35 mouse cellular contexts compared by ENCODE assay signal in the genomic region with DNA sequence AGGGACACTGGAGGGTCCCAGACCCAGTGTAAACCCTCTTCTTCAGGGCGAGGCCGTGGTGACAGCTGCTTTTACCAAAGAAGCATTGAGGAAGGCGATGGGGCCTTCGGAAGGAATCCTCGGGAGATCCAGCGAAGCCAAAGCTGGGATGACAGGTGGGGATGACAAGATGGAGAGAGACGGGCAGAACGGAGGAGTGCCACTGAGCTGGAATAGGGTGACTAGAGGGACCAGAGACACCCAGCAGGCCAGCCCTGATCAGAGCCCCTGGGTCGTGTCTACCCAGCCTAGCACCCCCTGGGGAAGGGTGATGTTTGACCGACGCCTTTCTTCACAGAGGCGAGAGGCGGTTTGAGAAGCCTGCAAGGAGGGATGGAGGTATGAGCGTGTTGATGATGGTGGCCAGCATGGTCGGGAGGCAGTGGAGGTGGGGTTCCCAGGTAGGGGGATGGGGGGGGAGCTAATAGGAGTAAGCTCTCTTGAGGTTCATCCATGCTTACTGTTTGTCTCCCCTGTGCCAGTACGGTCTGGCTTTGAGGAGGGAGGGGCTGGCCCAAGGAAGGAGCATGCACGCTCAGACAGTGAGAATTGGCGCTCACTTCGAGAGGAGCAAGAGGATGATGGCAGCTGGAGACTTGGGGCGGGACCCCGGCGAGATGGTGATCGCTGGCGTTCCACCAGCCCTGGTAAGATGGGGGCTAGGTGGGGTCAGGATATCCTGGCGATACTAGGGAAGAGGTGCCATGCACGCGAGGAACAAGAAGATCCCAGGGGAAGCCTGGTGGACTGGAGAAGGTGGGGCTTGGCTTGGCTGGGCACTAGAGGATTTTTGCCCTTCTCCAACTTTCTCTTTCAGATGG. TPM values are rescaled to one million over a fixed set of nuclear protein-coding genes. Genes with fewer than 3 reads are reported as not detected.
DNase-seq lines count a peak whose midpoint lies in the region; ATAC-seq and TF ChIP-seq lines count a peak whose summit lies in the region.
"Had no signal": no experiment of that assay in that cellular context is flagged by ENCODE, and none has a peak within 500 bp of the region (broad histone marks: within the 10 kb centered on the region; RNA-seq: fewer than 3 reads in every experiment).

No protein-coding gene starts in this region.

- no peak for ATAC-seq in lung, postnatal 0 days
- ATAC-seq in stomach, postnatal 0 days (ENCODE audit: low FRiP score, low TSS enrichment) = no peak
- ATAC-seq in erythroid progenitor cell, adult 5-6 weeks (replicated peaks; ENCODE audit: low FRiP score, poor library complexity, severe bottlenecking) = no peak
- ATAC-seq: forebrain, embryonic 13.5 days; forebrain, embryonic 16.5 days had no signal

- no peak overlapping the region for H3K4me3 ChIP-seq in lung, postnatal 0 days (ENCODE audit: low read depth, low read length)
- no peak overlapping the region for H3K4me3 ChIP-seq in stomach, postnatal 0 days (ENCODE audit: low read depth, low read length)
- H3K4me3 ChIP-seq: embryonic facial prominence, embryonic 10.5 days; embryonic facial prominence, embryonic 13.5 days; erythroblast, embryonic 14.5 days; forebrain, embryonic 10.5 days; forebrain, embryonic 13.5 days; heart, embryonic 10.5 days; hindbrain, embryonic 13.5 days had no signal

- no peak overlapping the region for H3K9ac ChIP-seq in lung, postnatal 0 days (replicated peaks; ENCODE audit: low read depth)
- no peak overlapping the region for H3K9ac ChIP-seq in stomach, postnatal 0 days (ENCODE audit: low read length)
- H3K9ac ChIP-seq: embryonic facial prominence, embryonic 13.5 days; forebrain, embryonic 13.5 days; hindbrain, embryonic 13.5 days had no signal

- no peaks in the 10 kb centered on the region for H3K4me1 ChIP-seq in lung, postnatal 0 days (ENCODE audit: insufficient read depth, low read depth, low read length)
- no peaks in the 10 kb centered on the region for H3K4me1 ChIP-seq in stomach, postnatal 0 days (replicated peaks; ENCODE audit: control insufficient read depth, insufficient read depth)

- DNase-seq in heart, adult 11 months = peak; percentile 92
- DNase-seq in heart, adult 9 months (ENCODE audit: low spot score in 2 of 2) = no peak
- peak; percentile 5 for DNase-seq in lung, postnatal 0 days (ENCODE audit: low spot score)
- no peak for DNase-seq in lung, postnatal 4 days
- DNase-seq in thymus, postnatal 4 days = peak; percentile 5
- DNase-seq in thymus, postnatal 25 days = no peak
- DNase-seq in stomach, postnatal 0 days (ENCODE audit: low spot score) = peak; percentile 12
- DNase-seq: adrenal gland, adult 8-10 months; adrenal gland, postnatal 25 days; cerebellum, adult 11-12 months; cerebellum, adult 8-10 months; cerebellum, postnatal 10 days; cerebellum, postnatal 36 days; embryo, embryonic 11 days; gastrocnemius, postnatal 10 days; gastrocnemius, postnatal 36 days had no signal

- no peaks in the 10 kb centered on the region for H3K9me3 ChIP-seq in lung, postnatal 0 days (ENCODE audit: low read length)
- no peaks in the 10 kb centered on the region for H3K9me3 ChIP-seq in stomach, postnatal 0 days (ENCODE audit: control insufficient read depth, low read length)
- H3K9me3 ChIP-seq: embryonic facial prominence, embryonic 10.5 days; embryonic facial prominence, embryonic 13.5 days; forebrain, embryonic 10.5 days; forebrain, embryonic 13.5 days; heart, embryonic 10.5 days; hindbrain, embryonic 13.5 days had no signal

- TF ChIP-seq EP300 in lung, postnatal 0 days (IDR thresholded peaks at IDR 0.05) = no peak
- TF ChIP-seq EP300 in stomach, postnatal 0 days (optimal IDR thresholded peaks at IDR 0.05) = no peak

- no peak overlapping the region for H3K27ac ChIP-seq in lung, postnatal 0 days (ENCODE audit: low read length)
- no peak overlapping the region for H3K27ac ChIP-seq in stomach, postnatal 0 days (replicated peaks)
- H3K27ac ChIP-seq: embryonic facial prominence, embryonic 10.5 days; embryonic facial prominence, embryonic 13.5 days; forebrain, embryonic 10.5 days; forebrain, embryonic 13.5 days; heart, embryonic 10.5 days; hindbrain, embryonic 13.5 days had no signal

- WGBS in lung, postnatal 0 days = 90% methylated on average over 27 of the region's 27 CpGs
- WGBS in stomach, postnatal 0 days = 89% methylated on average over 27 of the region's 27 CpGs

- no peak for TF ChIP-seq CTCF in lung, postnatal 0 days (IDR thresholded peaks at IDR 0.05)
- no peak for TF ChIP-seq CTCF in stomach, postnatal 0 days (IDR thresholded peaks at IDR 0.05; ENCODE audit: low read depth)

- H3K4me2 ChIP-seq in lung, postnatal 0 days (replicated peaks; ENCODE audit: low read depth, low read length) = no peak overlapping the region
- no peak overlapping the region for H3K4me2 ChIP-seq in stomach, postnatal 0 days (replicated peaks; ENCODE audit: low read depth)
- H3K4me2 ChIP-seq: embryonic facial prominence, embryonic 13.5 days; forebrain, embryonic 13.5 days; hindbrain, embryonic 13.5 days had no signal

- peaks cover 46% of the 10 kb centered on the region for H3K36me3 ChIP-seq in lung, postnatal 0 days (ENCODE audit: insufficient read depth, low read length)
- H3K36me3 ChIP-seq in stomach, postnatal 0 days (ENCODE audit: control insufficient read depth, insufficient read depth, low read length) = peaks cover 52% of the 10 kb centered on the region

- H3K27me3 ChIP-seq in lung, postnatal 0 days (replicated peaks; ENCODE audit: insufficient read depth, low read length) = no peaks in the 10 kb centered on the region
- H3K27me3 ChIP-seq in stomach, postnatal 0 days (ENCODE audit: control insufficient read depth, insufficient read depth, low read length) = no peaks in the 10 kb centered on the region
- H3K27me3 ChIP-seq: embryonic facial prominence, embryonic 13.5 days; forebrain, embryonic 13.5 days; hindbrain, embryonic 13.5 days had no signal

RNA-seq across cellular contexts. Expression of a gene that starts 1.6 kb away (rescaled TPM):
- 10.6 and 12.4 TPM in 2 replicates for polyA plus RNA-seq in lung, postnatal 0 days (2015; fragmentation: Nextera tagmentation; extraction: Ambion mirVana)
- polyA plus RNA-seq in stomach, postnatal 0 days (2015; fragmentation: Nextera tagmentation; extraction: Ambion mirVana) = 5.2 and 6.0 TPM in 2 replicates
- total RNA-seq in erythroid progenitor cell, adult 5-6 weeks (2015; ENCODE audit: low replicate concordance) = 5.4 and 5.8 TPM in 2 replicates
- 8.1 and 11.2 TPM in 2 replicates for total RNA-seq in erythroid progenitor cell, adult 5-6 weeks (2017; ENCODE audit: low replicate concordance)

RNA-seq across cellular contexts. Expression of a gene that starts 13.1 kb away (rescaled TPM):
- not detected in 2 replicates for polyA plus RNA-seq in lung, postnatal 0 days (2015; fragmentation: Nextera tagmentation; extraction: Ambion mirVana)
- polyA plus RNA-seq in stomach, postnatal 0 days (2015; fragmentation: Nextera tagmentation; extraction: Ambion mirVana) = not detected in 2 replicates
- not detected in 2 replicates for total RNA-seq in erythroid progenitor cell, adult 5-6 weeks (2015; ENCODE audit: low replicate concordance)
- not detected in 2 replicates for total RNA-seq in erythroid progenitor cell, adult 5-6 weeks (2017; ENCODE audit: low replicate concordance)
- total RNA-seq: adrenal gland, adult 8-10 months; adrenal gland, postnatal 25 days; gastrocnemius, adult 18-20 months; gastrocnemius, postnatal 10 days; gastrocnemius, postnatal 36 days; granulocyte monocyte progenitor cell, adult 5-6 weeks; heart, postnatal 25 days; hematopoietic stem cell, adult 5-6 weeks; MEL had no signal
- polyA plus RNA-seq: brain, embryonic 14.5 days; cortical plate, adult 2 months; embryonic facial prominence, embryonic 13.5 days; erythroblast, embryonic 14.5 days; forebrain, embryonic 13.5 days; forebrain, embryonic 16.5 days; heart, embryonic 14.5 days; heart, postnatal 0 days; hindbrain, embryonic 13.5 days; hindbrain, embryonic 16.5 days had no signal

RNA-seq across cellular contexts. Expression of a gene that starts 13.4 kb away (rescaled TPM):
- polyA plus RNA-seq in lung, postnatal 0 days (2015; fragmentation: Nextera tagmentation; extraction: Ambion mirVana) = 507 and 513 TPM in 2 replicates
- polyA plus RNA-seq in stomach, postnatal 0 days (2015; fragmentation: Nextera tagmentation; extraction: Ambion mirVana) = 345 and 374 TPM in 2 replicates
- total RNA-seq in erythroid progenitor cell, adult 5-6 weeks (2015; ENCODE audit: low replicate concordance) = 253 and 262 TPM in 2 replicates
- 152 and 170 TPM in 2 replicates for total RNA-seq in erythroid progenitor cell, adult 5-6 weeks (2017; ENCODE audit: low replicate concordance)

RNA-seq across cellular contexts. Expression of a gene that starts 17.6 kb away (rescaled TPM):
- polyA plus RNA-seq in lung, postnatal 0 days (2015; fragmentation: Nextera tagmentation; extraction: Ambion mirVana) = 37.8 and 38.7 TPM in 2 replicates
- 37.9 and 39.9 TPM in 2 replicates for polyA plus RNA-seq in stomach, postnatal 0 days (2015; fragmentation: Nextera tagmentation; extraction: Ambion mirVana)
- total RNA-seq in erythroid progenitor cell, adult 5-6 weeks (2015; ENCODE audit: low replicate concordance) = 2.9 and 23.5 TPM in 2 replicates
- 0.38 and 10.8 TPM in 2 replicates for total RNA-seq in erythroid progenitor cell, adult 5-6 weeks (2017; ENCODE audit: low replicate concordance)

RNA-seq across cellular contexts. Expression of a gene that starts 33.4 kb away (rescaled TPM):
- 0.15 TPM in 1 of 2 replicates, not detected in the other for polyA plus RNA-seq in lung, postnatal 0 days (2015; fragmentation: Nextera tagmentation; extraction: Ambion mirVana)
- polyA plus RNA-seq in stomach, postnatal 0 days (2015; fragmentation: Nextera tagmentation; extraction: Ambion mirVana) = 2.3 and 2.7 TPM in 2 replicates
- not detected in 2 replicates for total RNA-seq in erythroid progenitor cell, adult 5-6 weeks (2015; ENCODE audit: low replicate concordance)
- total RNA-seq in erythroid progenitor cell, adult 5-6 weeks (2017; ENCODE audit: low replicate concordance) = not detected in 2 replicates
- total RNA-seq: gastrocnemius, adult 18-20 months; gastrocnemius, postnatal 36 days; granulocyte monocyte progenitor cell, adult 5-6 weeks; heart, postnatal 25 days; hematopoietic stem cell, adult 5-6 weeks had no signal
- polyA plus RNA-seq: erythroblast, embryonic 14.5 days; heart, embryonic 10.5 days; heart, postnatal 0 days had no signal

Comparison
In these comparisons a context has a peak if more than half of its experiments do, and no peak if none do; other contexts are left out.
1. DNase-seq: peak in heart, adult 11 months (single experiment), lung, postnatal 0 days (single experiment), thymus, postnatal 4 days (single experiment) and stomach, postnatal 0 days (single experiment); none in heart, adult 9 months (0 of 2), lung, postnatal 4 days (0 of 2) and thymus, postnatal 25 days (single experiment).